Mouse (Mus musculus): ENCODE data around the gene Psmd1. TPM values are rescaled to one million over a fixed set of nuclear protein-coding genes. Genes with fewer than 3 reads are reported as not detected.

Gene Psmd1
- total RNA-seq, 1 experiment: 177 TPM

- peaks cover 0 to 3% of the 10 kb centered on the region in 2 experiments; a peak in 1 of 4 replicates for H3K4me1 ChIP-seq (ENCODE audit: control insufficient read depth in 2 of 2, insufficient read depth in 2 of 2, low read length in 2 of 2, poor library complexity in 1 of 2)
- in situ Hi-C loops (cut with MboI; ENCODE audit: low sequenced_read_pairs in 2 of 2, unreplicated experiment in 2 of 2): no loop called here
- H3K36me3 ChIP-seq (ENCODE audit: control insufficient read depth, insufficient read depth, low read length, poor library complexity, severe bottlenecking): no peaks in the 10 kb centered on the region
- H3K27ac ChIP-seq (ENCODE audit: insufficient read depth, low read depth, low read length, poor library complexity, severe bottlenecking): no peak overlapping the region
- no peak for DNase-seq (ENCODE audit: low read depth, low spot score)
- peak overlapping the region; percentile 15; the same call in 1 of the 2 replicates for H3K9ac ChIP-seq (ENCODE audit: insufficient read depth, low read depth, low read length, poor library complexity, severe bottlenecking)
- H3K9me3 ChIP-seq (ENCODE audit: control insufficient read depth, insufficient read depth, low read depth, low read length): no peaks in the 10 kb centered on the region
- H3K4me3 ChIP-seq (ENCODE audit: insufficient read depth in 1 of 2, low read depth in 1 of 2, low read length in 2 of 2, poor library complexity in 1 of 2, severe bottlenecking in 1 of 2): peak overlapping the region; percentile 18 to 43
- no peak for TF ChIP-seq ZC3H11A (IDR thresholded peaks at IDR 0.05; ENCODE audit: borderline replicate concordance, low read depth, low read length)
- TF ChIP-seq ZNF384 (IDR thresholded peaks at IDR 0.05; ENCODE audit: low read depth, low read length): no peak
- TF ChIP-seq MAFK (IDR thresholded peaks at IDR 0.05; ENCODE audit: insufficient read depth, low read depth, low read length): no peak
- no peak for TF ChIP-seq HCFC1 (IDR thresholded peaks at IDR 0.05; ENCODE audit: borderline replicate concordance, insufficient read depth, low read length)
- no peak for TF ChIP-seq CHD2 (IDR thresholded peaks at IDR 0.05; ENCODE audit: low read depth, low read length)
These were observed 42.7 kb upstream of the Psmd1 start for GRCm38 (mm10) chr1:86021365-86021989.

GRCm38 (mm10) chr1:86032273-86032987, 31.8 kb upstream of the Psmd1 start:
- Histone ChIP-seq H3K4me3 (ENCODE audit: insufficient read depth in 1 of 2, low read depth in 1 of 2, low read length in 2 of 2, poor library complexity in 1 of 2, severe bottlenecking in 1 of 2) (no peak overlapping the region), H3K4me1 (ENCODE audit: control insufficient read depth in 2 of 2, insufficient read depth in 2 of 2, low read length in 2 of 2, poor library complexity in 1 of 2) (peaks cover 3 to 17% of the 10 kb centered on the region in 2 experiments), H3K27ac (ENCODE audit: insufficient read depth, low read depth, low read length, poor library complexity, severe bottlenecking) (peak overlapping the region; percentile 61), H3K36me3 (ENCODE audit: control insufficient read depth, insufficient read depth, low read length, poor library complexity, severe bottlenecking) (no peaks in the 10 kb centered on the region), H3K9me3 (ENCODE audit: control insufficient read depth, insufficient read depth, low read depth, low read length) (no peaks in the 10 kb centered on the region), H3K9ac (ENCODE audit: insufficient read depth, low read depth, low read length, poor library complexity, severe bottlenecking) (no peak overlapping the region)
- in situ Hi-C loops (cut with MboI; ENCODE audit: low sequenced_read_pairs in 2 of 2, unreplicated experiment in 2 of 2): no loop called here
- no peak for TF ChIP-seq ZC3H11A (IDR thresholded peaks at IDR 0.05; ENCODE audit: borderline replicate concordance, low read depth, low read length)
- TF ChIP-seq HCFC1 (IDR thresholded peaks at IDR 0.05; ENCODE audit: borderline replicate concordance, insufficient read depth, low read length): no peak
- TF ChIP-seq ZNF384 (IDR thresholded peaks at IDR 0.05; ENCODE audit: low read depth, low read length): no peak
- TF ChIP-seq MAFK (IDR thresholded peaks at IDR 0.05; ENCODE audit: insufficient read depth, low read depth, low read length): no peak
- no peak for TF ChIP-seq CHD2 (IDR thresholded peaks at IDR 0.05; ENCODE audit: low read depth, low read length)
- no peak for DNase-seq (ENCODE audit: low read depth, low spot score)

GRCm38 (mm10) chr1:86038191-86038951, 25.8 kb upstream of the Psmd1 start:
- in situ Hi-C loops (cut with MboI; ENCODE audit: low sequenced_read_pairs in 2 of 2, unreplicated experiment in 2 of 2): no loop called here
- H3K4me3 ChIP-seq (ENCODE audit: insufficient read depth in 1 of 2, low read depth in 1 of 2, low read length in 2 of 2, poor library complexity in 1 of 2, severe bottlenecking in 1 of 2): no peak overlapping the region
- H3K36me3 ChIP-seq (ENCODE audit: control insufficient read depth, insufficient read depth, low read length, poor library complexity, severe bottlenecking): no peaks in the 10 kb centered on the region
- H3K4me1 ChIP-seq (ENCODE audit: control insufficient read depth in 2 of 2, insufficient read depth in 2 of 2, low read length in 2 of 2, poor library complexity in 1 of 2): peaks cover 0 to 9% of the 10 kb centered on the region in 2 experiments; a peak in 2 of 4 replicates
- H3K27ac ChIP-seq (ENCODE audit: insufficient read depth, low read depth, low read length, poor library complexity, severe bottlenecking): no peak overlapping the region
- H3K9ac ChIP-seq (ENCODE audit: insufficient read depth, low read depth, low read length, poor library complexity, severe bottlenecking): no peak overlapping the region
- H3K9me3 ChIP-seq (ENCODE audit: control insufficient read depth, insufficient read depth, low read depth, low read length): no peaks in the 10 kb centered on the region
- DNase-seq (ENCODE audit: low read depth, low spot score): no peak
- TF ChIP-seq CHD2 (IDR thresholded peaks at IDR 0.05; ENCODE audit: low read depth, low read length): no peak
- TF ChIP-seq ZC3H11A (IDR thresholded peaks at IDR 0.05; ENCODE audit: borderline replicate concordance, low read depth, low read length): no peak

- H3K4me1 ChIP-seq (ENCODE audit: control insufficient read depth in 2 of 2, insufficient read depth in 2 of 2, low read length in 2 of 2, poor library complexity in 1 of 2): peaks cover 0 to 9% of the 10 kb centered on the region in 2 experiments; a peak in 2 of 4 replicates
- in situ Hi-C loops (cut with MboI; ENCODE audit: low sequenced_read_pairs in 2 of 2, unreplicated experiment in 2 of 2): no loop called here
- TF ChIP-seq ZC3H11A (IDR thresholded peaks at IDR 0.05; ENCODE audit: borderline replicate concordance, low read depth, low read length) (no peak), ZNF384 (IDR thresholded peaks at IDR 0.05; ENCODE audit: low read depth, low read length) (no peak), HCFC1 (IDR thresholded peaks at IDR 0.05; ENCODE audit: borderline replicate concordance, insufficient read depth, low read length) (no peak), CHD2 (IDR thresholded peaks at IDR 0.05; ENCODE audit: low read depth, low read length) (no peak), MAFK (IDR thresholded peaks at IDR 0.05; ENCODE audit: insufficient read depth, low read depth, low read length) (no peak)
- no peak overlapping the region for H3K27ac ChIP-seq (ENCODE audit: insufficient read depth, low read depth, low read length, poor library complexity, severe bottlenecking)
- H3K4me3 ChIP-seq (ENCODE audit: insufficient read depth in 1 of 2, low read depth in 1 of 2, low read length in 2 of 2, poor library complexity in 1 of 2, severe bottlenecking in 1 of 2): no peak overlapping the region
- H3K9ac ChIP-seq (ENCODE audit: insufficient read depth, low read depth, low read length, poor library complexity, severe bottlenecking): no peak overlapping the region
- no peaks in the 10 kb centered on the region for H3K36me3 ChIP-seq (ENCODE audit: control insufficient read depth, insufficient read depth, low read length, poor library complexity, severe bottlenecking)
- H3K9me3 ChIP-seq (ENCODE audit: control insufficient read depth, insufficient read depth, low read depth, low read length): no peaks in the 10 kb centered on the region
- DNase-seq (ENCODE audit: low read depth, low spot score): no peak
These were observed 24.1 kb upstream of the Psmd1 start for GRCm38 (mm10) chr1:86040131-86040530.
